Mouse (Mus musculus) lung, postnatal 0 days (tissue): Measurements from ENCODE around the gene Nt5dc3.

ENCODE experiments used
- CTCF ChIP-seq: IDR thresholded peaks from 2 replicates; pipeline ENCODE4 v1.5.1; 2016; ENCODE audit warnings: antibody characterized with exemption, mild to moderate bottlenecking
- EP300 ChIP-seq: IDR thresholded peaks from 2 replicates; pipeline ENCODE4 v1.6.1; 2016; ENCODE audit warnings: antibody characterized with exemption, mild to moderate bottlenecking, control low read depth

GRCm38 (mm10) chr10:86836784-86837183, 58.0 kb downstream of the Nt5dc3 start:
- TF ChIP-seq CTCF (no peak), EP300 (no peak)
